Mouse (Mus musculus) erythroblast, adult 5-6 weeks (primary cell): ENCODE results near the gene Adamts12. TPM values are rescaled to one million over a fixed set of nuclear protein-coding genes. Genes with fewer than 3 reads are reported as not detected.

Experiments
- ATAC-seq: replicated peaks from 2 replicates; pipeline ENCODE4 v1.8.0; 2016; ENCODE audit warnings: moderate number of reproducible peaks, mild to moderate bottlenecking, moderate TSS enrichment, inconsistent platforms; ENCODE audit not compliant: poor library complexity, low FRiP score, severe bottlenecking
- total RNA-seq, 2 experiments: library from RNA; stranded (forward) in 1 of 2; stranded (reverse) in 1 of 2; fragments of 150-400 nt in 1 of 2; fragments of 200-764, 138-1000 nt in 1 of 2; gene quantifications; 2 replicates each; pipeline versions ENCODE4 v1.2.3 to v1.2.4; 2015 to 2017; ENCODE audit warnings: low replicate concordance in 2 of 2

The Adamts12 gene
- total RNA-seq, 2 experiments from 2014 or later = not detected

GRCm38 (mm10) chr15:11132586-11133558 lies 68.3 kb downstream of the Adamts12 start:
- ATAC-seq = no peak

- ATAC-seq = no peak
Measured at GRCm38 (mm10) chr15:11145581-11145980, 81.0 kb downstream of the Adamts12 start.

GRCm38 (mm10) chr15:11159386-11159785 lies 94.8 kb downstream of the Adamts12 start:
- no peak for ATAC-seq

GRCm38 (mm10) chr15:11160759-11161158 lies 96.2 kb downstream of the Adamts12 start:
- ATAC-seq = no peak

- no peak for ATAC-seq
Measured at GRCm38 (mm10) chr15:11165883-11166282, 101.3 kb downstream of the Adamts12 start.

- no peak for ATAC-seq
Measured at GRCm38 (mm10) chr15:11173884-11174470, 109.4 kb downstream of the Adamts12 start.

- ATAC-seq = no peak
Measured at GRCm38 (mm10) chr15:11174842-11175241, 110.3 kb downstream of the Adamts12 start.

GRCm38 (mm10) chr15:11177448-11177847 lies 112.9 kb downstream of the Adamts12 start:
- no peak for ATAC-seq

- ATAC-seq = no peak
Measured at GRCm38 (mm10) chr15:11179751-11180169, 115.2 kb downstream of the Adamts12 start.

GRCm38 (mm10) chr15:11186711-11187110 lies 122.1 kb downstream of the Adamts12 start:
- ATAC-seq = no peak

- no peak for ATAC-seq
Measured at GRCm38 (mm10) chr15:11190447-11190846, 125.9 kb downstream of the Adamts12 start.

- ATAC-seq = no peak
Measured at GRCm38 (mm10) chr15:11192762-11193161, 128.2 kb downstream of the Adamts12 start.

- ATAC-seq = no peak
Measured at GRCm38 (mm10) chr15:11197051-11197450, 132.5 kb downstream of the Adamts12 start.

- no peak for ATAC-seq
Measured at GRCm38 (mm10) chr15:11198246-11198795, 133.7 kb downstream of the Adamts12 start.

- no peak for ATAC-seq
Measured at GRCm38 (mm10) chr15:11203084-11203483, 138.5 kb downstream of the Adamts12 start.

- ATAC-seq = no peak
Measured at GRCm38 (mm10) chr15:11204934-11205333, 140.3 kb downstream of the Adamts12 start.

GRCm38 (mm10) chr15:11210976-11211375 lies 146.4 kb downstream of the Adamts12 start:
- no peak for ATAC-seq

GRCm38 (mm10) chr15:11233906-11234632 lies 169.5 kb downstream of the Adamts12 start:
- no peak for ATAC-seq

- no peak for ATAC-seq
Measured at GRCm38 (mm10) chr15:11240406-11240805, 175.8 kb downstream of the Adamts12 start.

- no peak for ATAC-seq
Measured at GRCm38 (mm10) chr15:11241288-11241687, 176.7 kb downstream of the Adamts12 start.
